Mouse (Mus musculus): Measurements from ENCODE around the gene Hdac7.

GRCm38 (mm10) chr15:97798134-97798533, 46.2 kb downstream of the Hdac7 start:
- no peak for TF ChIP-seq CTCF (IDR thresholded peaks at IDR 0.05; ENCODE audit: low read depth, low read length)
- TF ChIP-seq POLR2A (IDR thresholded peaks at IDR 0.05; ENCODE audit: insufficient read depth, low read length) = no peak
